Mouse (Mus musculus): Measurements from ENCODE around the gene Ikbke.
"Not testable (repeated sequence)": the region's sequence is repeated elsewhere in the genome, so short reads cannot be mapped to it uniquely, and the experiment has no call there.

Ikbke gene

DNA sequence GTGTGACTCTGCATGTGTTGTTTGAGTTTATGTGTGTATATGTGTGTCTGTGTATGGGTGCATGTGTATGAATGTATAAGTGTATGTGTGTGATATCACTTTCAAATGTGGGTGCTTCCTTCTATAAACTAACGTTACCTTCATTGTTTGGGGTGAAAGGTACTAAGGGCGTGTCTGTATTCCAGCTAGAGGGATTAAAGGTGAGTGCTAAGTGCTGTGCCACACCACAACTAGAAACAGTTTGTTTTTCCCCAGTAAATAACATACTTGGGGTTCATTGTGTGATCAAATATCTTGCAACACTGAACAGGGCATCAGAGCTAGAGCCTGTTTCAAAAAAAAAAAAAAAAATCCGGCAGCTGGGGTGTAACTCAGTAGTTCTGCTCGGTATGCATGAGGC is 2.3 kb upstream of the Ikbke start:
- no peak for DNase-seq (ENCODE audit: low spot score)

DNA sequence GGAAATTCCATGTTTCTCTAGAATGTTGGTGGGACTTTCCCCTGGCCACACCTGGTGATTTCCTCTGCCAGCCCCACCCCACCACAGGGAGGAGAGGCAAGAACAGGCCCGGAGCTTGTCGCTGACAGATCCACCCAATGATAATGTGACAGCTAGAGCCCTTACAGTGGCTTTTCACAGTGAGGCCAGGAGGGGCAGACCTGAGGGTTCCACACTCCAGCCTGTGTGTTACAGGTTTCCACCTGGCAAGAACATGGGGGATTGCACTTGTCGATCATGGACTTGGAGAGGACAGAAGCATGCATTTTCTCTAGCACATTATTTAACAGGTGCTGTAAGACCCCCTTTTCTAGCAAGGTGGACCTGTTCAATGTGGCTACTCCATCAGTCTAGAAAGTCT is 874 bp upstream of the Ikbke start:
- no peak for DNase-seq (ENCODE audit: low spot score)

DNA sequence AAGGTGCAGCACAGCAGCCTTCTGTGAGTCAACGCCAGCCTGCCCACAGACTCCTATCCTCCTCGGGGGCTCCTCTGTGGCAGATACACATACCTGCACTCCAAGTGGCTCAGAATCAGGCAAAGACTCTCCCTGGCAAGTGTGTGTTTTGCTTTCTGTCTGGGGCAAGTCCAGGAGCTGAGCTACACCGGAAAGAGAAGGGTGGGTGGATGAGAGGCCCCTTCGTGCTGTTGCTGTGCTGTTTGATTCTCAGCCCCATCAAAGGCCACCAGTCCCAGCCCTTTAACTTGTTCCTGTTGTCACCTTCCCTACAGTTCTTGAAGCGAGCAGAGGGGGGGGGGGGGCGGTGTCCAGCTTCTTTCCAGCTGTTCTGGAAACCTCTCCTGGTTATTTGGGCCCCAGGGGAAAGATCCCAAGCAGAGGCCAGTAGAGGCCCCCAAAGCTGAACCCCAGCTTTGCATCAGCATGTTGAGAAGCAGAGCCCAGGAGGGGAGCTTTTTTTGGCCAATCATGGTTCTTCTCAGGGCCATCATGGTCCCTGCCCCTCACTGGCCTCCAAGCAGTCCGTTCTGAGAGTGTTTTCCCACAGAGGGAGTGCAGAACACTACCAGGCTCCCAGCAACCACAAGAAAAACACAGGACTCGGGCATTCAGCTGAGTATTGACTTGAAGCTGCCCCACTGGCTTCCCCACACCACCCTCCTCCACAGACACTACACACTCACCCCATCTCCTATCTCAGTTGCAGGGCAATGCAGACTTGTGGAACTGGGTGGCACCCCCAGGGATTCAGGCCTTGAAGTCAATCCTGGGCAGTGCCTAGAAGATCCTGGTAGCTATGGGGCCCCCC is 575 bp downstream of the Ikbke start:
- DNase-seq (ENCODE audit: low spot score), result no peak

DNA sequence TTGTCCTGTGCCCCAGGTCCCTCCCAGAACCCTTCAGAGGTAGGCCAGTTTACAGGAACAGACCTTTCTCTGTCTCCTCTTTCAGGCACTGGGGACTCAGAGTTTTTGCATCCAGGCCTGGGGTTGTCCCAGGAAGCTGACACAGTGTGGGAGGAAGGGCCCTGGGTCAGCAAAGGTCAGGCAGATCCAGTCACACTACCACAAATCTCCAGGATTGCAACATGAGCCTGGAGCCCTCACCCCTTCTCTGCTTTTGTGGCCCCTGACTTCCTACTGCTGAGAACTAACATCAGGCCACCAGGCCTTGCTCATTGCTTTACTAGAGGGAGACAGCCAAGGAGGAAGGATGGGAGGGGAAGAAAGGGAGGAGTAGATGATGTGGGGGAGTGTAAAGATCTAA is 2.6 kb downstream of the Ikbke start:
- no peak for DNase-seq (ENCODE audit: low spot score)

DNA sequence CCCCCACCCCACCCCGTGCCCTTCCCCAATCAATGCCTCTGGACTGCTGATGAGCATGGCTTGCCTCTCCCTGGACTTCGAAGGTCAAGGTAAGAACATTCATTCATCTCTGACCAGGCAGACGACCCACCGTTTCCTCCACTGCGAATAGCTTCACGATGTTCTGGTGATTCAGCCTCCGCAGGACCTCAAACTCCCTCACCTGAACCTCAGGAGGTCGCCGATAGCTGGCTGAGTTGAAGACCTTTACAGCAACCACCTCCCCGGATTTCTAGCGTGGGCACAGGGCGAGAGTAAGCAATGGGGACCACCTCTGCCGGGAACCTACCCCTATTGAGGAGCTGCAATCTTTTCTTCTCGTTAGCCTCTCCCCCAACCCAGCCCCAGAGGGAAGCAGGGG is 3.8 kb downstream of the Ikbke start:
- DNase-seq (ENCODE audit: low spot score), result no peak

DNA sequence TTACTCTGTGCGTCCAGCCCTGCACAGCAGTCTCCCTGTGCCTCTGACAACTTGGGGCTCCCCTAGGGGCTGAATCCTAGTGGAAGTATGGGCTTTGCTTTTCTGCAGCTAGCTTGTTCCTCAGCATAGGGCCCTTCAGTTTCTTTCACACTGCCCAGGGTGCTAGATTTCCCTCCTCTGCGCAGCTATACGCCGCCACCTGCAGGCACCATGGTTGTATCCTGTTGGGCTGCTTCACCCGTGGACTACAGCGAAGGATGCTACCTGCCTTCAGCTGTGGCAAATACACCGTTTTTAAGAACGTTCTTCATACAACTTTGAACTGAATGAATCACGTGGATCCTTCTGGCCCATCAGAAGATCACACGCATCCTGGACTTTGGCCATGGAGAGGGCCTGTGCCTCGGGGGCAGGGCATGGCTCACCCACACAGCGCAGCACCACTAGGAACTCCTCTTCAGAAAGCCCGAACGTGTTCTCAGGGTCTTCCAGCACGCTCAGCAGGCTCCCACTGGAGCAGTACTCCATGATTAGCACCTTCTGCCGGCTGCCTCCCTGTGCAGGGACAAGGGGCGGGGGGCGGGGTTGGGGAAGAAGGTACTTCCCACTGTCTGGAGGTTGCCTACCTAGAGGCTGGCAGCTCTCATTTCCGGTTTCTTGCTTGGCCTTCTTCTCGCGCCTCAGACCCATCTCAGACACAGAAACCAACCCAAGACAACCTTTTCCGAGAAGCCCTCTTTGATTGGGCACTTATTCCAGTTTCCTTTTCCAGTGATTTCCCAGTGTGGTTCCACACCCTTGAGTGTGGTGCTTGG is 4.5 kb downstream of the Ikbke start:
- no peak for DNase-seq (ENCODE audit: low spot score)

DNA sequence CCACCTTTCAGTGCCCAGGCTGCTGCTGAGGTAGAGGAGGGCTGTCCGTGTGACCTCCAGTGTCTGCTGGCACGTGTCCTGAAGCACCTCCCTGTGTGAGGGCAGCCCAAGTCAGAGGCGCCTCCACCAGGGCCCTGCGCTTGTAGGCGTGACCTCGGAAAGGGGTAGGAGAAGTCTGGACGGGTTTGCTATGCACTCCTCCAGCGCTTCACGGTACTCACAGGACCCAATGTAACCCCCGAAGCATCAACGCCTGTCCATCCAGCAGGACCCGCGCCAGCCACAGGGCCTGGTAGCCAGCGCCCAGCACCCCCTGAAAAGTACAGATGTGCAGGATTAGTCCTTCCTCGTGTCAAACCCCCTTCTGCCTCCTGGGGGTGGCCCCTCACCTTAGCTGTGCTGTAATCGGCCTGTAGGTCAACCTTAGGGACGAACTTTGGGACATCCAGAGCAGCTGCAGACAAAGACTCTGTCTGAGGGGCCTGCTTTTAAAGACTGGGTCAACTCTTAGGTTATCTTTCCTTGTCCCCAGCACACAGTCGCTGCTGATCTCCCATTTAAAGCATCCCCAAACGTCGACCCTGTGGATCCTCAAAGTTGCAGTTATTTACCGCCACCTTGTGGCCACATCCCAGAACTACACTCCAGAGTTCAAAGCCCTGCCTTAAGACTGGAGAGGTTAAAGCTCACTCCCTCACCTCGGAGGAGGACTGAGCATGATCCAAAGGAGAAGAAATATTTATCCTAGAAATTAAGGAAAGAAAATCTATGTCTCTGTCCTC is 9.4 kb downstream of the Ikbke start:
- DNase-seq (ENCODE audit: low spot score), result peak; percentile 73

DNA sequence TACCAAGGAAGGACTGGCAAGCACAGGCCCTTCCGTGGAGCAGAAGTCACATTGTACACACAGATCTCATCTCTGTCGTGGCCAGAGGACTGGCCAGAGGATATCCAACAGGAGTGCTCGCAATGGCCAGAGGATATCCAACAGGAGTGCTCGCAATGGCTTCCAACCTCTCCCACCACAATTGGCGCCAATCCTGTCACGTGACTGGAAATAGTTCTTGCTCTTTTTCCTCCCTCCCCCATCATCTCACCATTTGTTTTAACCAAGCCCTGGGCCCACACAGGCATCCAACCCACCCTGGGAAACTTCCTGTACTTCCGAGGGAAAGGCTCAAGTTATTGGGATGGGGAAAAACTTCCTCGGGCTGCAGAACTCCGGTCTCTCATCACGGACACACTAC is 10.6 kb downstream of the Ikbke start:
- no peak for DNase-seq (ENCODE audit: low spot score)

DNA sequence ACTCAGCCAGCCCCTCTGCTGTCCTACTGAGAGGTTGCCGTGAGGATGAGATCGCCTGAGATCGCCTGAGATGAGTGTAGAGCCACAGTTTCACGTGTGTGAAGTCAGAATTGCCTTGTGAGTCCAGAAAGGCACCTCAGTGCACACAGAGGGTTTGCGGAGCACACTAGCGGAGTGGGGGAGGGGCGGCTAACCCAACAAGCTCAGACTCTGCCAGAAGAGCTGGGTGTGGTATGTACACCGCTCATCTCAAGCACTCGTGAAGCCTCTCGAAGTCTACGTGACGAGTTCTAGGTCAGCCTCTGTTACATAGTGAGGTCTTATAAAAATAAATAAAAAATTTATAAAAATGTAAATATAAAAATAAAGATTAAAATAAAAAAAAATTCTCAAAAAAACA is 15.5 kb downstream of the Ikbke start:
- DNase-seq (ENCODE audit: low spot score), result no peak

DNA sequence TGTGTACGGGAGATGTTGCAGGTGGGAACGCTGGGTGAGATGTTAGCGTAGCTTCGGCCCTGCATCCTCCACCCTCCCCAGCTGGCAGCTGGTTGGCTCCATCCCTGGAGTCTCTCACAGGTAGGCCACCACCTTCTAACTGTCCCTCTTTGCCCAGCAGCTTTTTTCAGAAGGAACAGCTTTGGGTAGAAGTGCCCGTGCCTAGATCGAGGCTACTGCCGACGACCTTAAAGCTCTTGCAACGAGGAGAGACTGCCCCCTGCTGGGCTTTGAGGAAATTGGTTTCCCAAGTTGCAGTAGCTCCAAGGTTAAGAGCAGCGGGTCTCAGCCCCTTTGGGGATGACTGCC is 19.1 kb downstream of the Ikbke start:
- peak; percentile 60 for DNase-seq (ENCODE audit: low spot score)

DNA sequence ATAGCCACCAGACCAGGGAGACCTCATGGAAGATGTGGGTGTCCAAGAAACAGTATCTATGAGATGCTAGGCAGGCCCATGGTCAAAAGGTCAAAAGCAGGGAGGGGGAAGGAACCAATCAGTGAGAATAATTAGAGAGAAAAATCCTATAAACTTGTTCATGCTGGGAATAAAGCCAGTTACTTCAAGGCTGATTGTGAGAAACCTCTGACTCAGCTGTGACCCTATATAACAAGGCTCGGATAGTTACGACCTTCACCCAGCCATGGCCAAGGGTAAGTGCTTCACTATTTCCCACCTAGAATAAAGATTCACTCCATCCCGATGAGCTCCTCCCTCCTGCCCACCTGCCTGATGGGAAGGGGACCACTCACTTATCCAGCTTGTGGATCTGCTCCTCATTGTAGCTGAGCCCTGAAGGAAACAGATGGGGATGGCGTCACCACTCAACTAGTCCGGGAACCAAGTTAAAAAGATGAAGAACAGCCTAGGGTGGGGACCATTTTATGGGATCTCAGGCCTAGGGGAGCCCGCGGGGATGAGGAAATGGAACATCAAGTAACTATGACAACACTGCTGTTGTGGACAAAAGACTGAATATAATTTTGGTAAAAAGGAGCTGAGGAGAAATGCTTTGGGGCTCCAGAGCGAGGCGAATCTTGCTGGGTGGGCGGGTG is 19.6 kb downstream of the Ikbke start:
- no peak for DNase-seq (ENCODE audit: low spot score)

DNA sequence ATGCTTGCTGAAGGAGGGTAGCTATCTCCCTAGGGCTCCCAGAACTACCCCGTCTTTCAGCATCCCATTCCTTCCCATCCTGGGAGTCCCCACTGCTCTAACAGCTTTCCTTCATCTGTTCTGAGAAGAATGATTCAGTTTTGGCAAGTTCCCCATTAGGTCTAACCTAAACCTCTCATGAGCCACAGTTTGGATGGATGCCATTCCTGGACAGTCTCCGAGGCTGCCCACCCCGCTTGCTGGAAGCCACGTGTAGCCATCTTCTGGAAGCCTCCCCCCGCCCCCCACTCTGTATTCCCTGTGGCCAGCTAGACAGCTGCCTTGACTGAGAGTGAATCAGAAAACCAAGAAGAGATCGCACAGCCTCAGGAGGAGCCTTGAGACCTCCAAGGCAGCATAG is 22.1 kb downstream of the Ikbke start:
- no peak for DNase-seq (ENCODE audit: low spot score)

DNA sequence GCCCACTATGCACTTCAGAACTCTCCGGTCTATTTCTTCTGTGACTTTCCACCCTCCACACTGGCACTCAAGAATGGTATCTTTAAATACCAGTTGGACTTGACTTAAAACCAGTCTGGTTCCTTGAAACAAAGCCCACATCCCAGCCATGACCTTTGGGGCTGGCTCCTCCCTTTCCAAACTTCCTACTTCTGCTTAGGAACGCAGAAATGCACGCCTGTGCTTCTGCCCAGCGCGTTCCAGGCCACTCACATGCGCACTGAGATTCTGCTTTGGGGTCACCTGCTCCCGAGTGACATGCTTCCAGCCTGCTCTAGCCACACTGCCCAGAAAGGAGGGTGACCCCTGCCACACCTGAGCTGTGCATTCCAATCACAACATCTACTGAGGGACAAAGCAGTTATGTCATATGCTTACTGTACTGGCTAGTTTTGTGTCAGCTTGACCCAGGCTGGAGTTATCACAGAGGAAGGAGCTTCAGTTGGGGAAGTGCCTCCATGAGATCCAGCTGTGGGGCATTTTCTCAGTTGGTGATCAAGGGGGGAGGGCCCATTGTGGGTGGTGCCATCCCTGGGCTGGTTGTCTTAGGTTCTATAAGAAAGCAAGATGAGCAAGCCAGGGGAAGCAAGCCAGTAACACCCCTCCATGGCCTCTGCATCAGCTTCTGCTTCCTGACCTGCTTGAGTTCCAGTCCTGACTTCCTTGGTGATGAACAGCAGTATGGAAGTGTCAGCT is 26.7 kb downstream of the Ikbke start:
- not testable (repeated sequence) for DNase-seq (ENCODE audit: low spot score)

DNA sequence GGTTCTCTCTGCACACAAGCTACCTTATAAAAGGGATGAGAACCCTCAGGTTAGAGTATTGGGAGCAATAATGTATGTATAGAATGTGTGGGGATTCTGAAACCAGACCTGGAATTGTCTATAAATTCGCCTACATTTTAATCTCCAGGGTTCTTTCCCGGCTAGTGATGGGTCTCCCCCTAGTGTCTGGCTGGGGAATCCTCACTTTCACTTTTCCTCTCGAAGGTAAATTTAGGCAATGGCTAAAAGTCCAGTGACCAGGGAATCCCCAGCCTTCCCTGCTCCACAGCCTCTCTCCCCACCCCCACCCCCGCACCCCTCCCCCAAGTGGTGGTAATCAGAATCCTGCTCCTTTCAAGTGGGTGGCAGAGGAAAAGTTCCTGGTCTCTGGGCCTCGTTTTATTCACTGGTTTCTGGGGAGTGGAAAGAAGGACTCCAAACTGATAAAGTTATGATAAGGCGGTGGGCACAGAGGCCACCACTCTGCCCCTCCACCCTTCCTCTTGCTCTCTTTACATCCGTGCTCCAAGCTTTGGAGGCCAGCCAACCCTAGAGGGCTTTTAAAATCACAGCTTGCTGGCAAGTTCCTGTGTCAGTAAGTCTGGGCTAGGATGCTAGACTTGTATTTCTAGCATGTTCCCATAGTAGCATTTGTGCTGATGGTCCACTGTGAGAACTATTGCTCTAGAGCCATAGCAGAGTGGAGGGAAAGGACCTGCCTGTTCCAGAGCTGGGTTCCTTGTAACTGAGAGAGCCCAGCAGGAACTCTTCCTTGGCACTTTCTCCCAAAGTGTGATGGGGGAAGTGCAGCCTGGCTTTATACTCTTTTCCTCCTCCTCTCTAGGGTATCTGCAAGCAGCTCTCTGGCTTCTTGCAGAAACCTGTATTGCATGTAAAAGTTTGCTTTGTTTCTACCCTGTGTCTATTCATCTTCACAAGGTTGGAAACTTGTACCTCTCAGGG is 32.7 kb downstream of the Ikbke start:
- no peak for DNase-seq (ENCODE audit: low spot score)

DNA sequence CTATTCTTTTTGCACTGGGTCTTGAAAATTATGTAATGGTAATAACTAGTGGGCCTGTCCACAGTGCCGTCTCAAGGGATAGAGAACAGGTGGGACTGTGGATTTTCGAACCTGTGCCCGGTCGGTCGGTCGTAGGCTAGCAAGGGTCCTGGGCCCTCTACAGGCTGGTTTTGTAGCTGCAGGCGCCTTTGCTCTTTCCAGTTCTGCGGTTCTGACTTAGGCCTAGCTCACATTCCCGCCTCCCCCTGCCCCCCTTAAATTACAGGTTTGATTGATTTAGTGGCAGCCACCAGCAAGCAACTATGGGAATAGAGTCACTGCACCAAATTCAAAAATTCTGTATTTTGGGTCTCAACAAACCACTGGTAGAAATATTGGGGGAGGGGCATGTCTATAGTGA is 33.5 kb downstream of the Ikbke start:
- peak; percentile 38 for DNase-seq (ENCODE audit: low spot score)

DNA sequence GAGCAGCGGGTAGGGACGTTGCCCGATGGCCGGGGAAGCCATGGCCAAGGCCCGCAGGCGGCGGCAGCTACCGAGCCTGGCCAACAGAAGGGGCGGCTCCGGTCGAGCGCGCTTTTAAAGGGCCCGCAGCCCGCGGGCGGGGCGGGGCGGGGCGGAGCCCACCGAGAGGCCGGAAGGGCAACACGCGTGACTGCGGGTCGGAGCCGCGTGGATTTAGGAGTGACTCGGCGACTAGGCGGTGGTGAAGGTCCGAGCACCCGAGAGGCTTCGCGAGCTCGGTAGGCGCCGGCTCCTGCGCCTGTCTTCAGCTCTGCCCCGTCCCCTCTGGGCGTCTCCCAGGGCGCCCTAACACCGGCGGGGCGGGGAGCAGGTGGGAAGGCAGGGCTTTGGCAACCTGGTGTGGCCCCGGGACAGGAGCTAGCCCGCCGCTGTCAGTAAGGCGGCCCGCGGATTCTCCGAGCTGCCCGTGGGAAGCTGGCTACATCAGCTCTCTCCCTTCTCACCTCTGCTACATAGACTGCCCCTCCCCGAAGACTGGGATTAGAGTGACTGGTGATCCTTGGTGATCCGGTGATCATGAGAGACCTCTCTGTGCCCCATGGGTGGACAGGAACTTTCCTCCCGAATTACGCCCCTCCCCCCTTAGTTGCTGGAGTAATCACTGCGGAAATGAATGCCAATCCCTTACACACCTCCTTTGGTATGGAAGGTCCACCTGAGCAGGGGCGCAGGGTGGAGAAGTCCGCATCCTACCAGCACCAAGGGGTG is 34.1 kb downstream of the Ikbke start, which contains the start of gene Rassf5:
TSS of gene Rassf5 (minus strand) at position 170 of the 768 bp plus-strand sequence.
- peak; percentile 67 for DNase-seq (ENCODE audit: low spot score)

DNA sequence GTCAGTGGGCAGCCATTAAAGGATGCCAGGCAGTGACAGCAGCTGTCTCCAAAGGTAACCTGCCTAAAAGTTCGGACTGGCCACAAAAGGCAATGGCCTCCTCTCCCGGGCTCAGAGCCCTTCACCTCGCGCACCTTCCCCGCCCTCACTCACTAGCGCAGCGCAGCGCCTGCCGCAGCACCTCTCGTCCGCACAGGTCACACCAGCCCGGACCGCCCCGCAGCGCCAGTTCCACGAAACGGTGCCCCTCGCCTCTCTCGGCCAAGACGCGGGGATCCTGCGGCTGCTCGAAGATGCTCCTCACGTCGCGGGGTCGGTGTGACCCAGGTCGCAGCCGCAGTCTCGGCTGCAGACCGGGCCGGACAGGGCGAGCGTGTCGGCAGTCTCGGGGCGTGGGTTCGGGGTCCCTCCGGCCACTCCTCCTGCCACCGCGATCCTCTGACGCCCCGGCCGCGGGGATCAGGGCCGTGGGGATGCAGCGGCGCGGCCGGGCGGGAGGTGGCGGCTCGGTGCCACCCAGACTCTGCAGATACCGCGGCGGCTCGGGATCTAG is 34.8 kb downstream of the Ikbke start:
- no peak for DNase-seq (ENCODE audit: low spot score)

DNA sequence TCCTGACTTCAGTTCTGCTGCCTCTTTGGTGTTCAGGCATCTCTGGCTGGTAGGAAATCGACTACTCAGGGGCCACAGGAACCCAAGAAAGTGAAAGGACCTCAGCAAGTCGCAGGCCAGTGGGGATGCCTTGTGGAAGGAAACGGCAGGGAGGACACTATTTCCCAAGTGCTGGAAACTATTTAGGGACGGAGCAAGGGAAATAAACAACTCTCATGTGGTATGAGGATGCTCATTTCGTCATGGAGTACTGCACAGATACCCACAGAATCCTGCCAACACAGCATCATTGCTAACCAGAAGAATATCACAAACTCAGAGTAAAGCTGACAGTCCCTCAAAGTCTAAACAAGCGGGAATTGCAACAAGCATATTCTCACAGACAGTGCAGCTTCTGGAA is 36.5 kb downstream of the Ikbke start:
- no peak for DNase-seq (ENCODE audit: low spot score)

DNA sequence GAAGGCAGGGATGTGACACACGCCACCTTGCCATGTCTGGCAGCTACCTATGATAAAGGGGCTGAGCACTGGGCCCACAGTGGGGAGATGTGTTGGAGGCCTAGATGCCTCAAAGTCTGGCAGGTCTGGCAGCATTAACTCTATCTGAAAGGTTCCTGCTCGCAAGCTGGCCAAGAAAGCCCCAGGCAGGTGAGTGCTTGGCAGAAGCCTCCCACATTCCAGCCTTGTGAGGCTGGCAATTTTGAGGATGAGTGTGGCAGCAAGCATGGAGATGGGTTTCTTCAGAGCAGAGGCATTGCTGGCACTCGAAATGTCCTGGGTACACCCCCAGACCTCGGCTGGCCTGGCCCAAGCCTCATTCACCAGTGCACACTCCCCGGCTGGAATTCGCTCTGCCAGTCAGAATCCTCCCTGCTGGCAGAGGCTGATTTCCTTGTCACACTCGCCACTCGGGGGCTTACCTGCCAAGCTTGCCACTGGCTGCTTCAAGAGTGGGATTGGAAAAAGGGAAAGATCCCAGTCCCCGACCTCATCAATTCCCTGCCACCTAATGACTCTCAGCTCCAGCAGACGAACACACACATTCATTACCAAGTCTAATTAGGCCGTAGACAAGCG is 39.7 kb downstream of the Ikbke start:
- no peak for DNase-seq (ENCODE audit: low spot score)
